Mouse (Mus musculus) spleen, postnatal 36 days (tissue): ENCODE results near the gene Fancc.
A peak's percentile ranks its signal among the peaks of the same experiment; 100 is the strongest.

Experiments used
- DNase-seq, 2 experiments: peaks; one replicate each; pipeline ENCODE4 v3.0.0; 2022; ENCODE audit warnings: low spot score in 2 of 2, mixed read lengths in 1 of 2

Gene Fancc

DNA sequence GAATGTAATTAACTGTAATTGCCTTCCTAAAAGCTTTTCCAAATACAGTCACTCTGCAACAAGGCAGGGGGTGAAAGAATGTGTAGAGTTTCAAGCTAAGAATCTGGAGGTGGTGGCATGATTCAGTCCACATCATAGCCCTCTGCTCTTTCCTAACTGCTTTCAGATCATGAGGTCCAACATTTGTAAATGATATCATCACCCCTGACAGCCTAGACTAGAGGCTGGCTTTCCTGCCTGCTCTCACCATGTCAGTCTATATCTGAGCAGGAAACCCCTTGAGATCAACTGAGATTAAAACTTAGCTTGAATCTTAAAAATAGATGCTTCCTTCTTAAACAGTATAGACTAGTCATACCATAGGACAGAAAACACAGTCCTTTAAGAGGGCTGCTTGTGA, 75.9 kb downstream of the Fancc start:
- no peak for DNase-seq

DNA sequence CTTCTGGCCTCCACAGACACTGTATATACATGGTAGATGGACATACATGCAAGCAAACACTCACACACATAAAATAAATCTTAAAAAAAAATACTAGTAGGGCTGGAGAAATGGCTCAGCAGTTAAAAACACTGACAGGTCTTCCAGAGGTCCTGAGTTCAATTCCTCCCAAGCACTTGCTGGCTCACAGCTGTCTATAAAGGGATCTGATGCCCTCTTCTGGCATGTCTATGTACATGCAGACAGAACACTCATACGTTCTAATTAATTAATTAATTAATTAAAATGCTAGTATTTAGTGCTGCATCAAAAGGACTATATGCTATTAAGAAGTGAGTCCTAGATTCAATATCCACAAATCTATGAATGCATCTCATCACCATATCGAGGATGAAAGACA, 78.9 kb downstream of the Fancc start:
- no peak for DNase-seq

DNA sequence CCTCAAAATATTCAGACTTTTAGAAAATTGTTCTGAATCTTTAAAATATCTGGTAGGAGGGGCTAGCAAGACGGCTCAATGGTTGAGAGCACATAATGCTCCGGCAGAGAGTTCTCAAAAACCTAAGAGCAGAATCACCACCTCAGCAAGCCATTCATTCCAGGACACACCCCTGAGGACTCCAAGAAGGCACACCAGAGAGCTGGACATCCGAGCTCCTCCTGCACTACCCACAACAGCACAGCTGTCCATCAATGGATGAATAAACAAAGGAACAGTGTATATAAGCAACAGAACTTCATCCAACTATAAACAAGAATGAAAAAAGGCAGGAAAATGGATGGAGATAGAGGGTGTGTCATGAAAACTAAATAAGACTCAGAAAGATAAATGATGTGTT, 80.3 kb downstream of the Fancc start:
- DNase-seq: no peak

DNA sequence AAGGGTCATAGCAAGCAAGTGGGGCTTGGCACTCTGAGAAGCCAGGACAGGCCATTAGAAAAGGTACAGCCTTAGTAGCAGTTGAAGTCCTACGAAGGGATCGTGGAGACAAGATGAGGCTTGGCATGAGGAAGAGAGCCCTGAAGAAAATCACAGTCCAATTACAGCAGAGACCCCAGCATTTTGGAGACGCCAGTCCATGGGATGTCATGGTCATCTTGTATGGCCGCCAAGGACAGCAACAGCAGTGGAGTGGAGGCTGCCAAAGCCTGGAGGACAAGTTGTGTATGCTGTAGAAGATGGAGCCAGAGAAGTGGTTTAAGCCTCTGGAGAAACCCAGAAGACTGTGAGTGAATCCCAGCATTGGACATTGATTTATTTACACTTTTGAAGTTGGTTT, 84.4 kb downstream of the Fancc start:
- DNase-seq: no peak

DNA sequence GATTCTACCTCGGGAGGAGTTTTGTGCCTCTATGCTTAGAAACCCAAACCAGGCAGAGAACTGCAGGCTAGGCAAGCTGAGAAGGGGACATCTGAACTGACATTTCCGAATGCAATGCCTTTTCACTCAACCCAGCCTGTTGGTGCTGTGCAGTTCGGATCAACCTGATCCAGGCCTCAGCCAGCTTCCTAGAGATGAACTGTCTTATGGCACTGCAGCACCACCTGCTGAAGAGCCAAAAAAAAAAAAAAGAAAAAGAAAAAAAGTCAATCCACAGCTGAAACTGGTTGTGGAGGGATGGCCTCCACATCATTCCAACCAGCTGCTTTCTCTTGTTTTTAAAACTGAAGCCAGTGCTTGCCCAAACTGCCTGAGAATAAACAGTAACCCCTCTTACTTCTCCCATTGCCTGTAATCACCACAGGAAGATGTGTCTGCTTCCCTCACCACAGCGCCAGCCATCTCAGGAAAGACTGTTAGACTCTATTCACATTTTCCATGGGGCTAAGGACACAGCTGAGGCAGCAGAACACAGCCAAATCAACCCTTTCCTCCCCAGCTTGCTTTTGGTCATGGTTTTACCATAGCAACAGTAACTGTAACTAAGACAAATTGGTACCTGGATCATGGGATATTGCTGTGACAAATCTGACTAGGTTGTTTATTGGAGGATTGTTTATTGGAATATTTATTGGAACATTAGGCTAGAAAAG, 85.6 kb downstream of the Fancc start:
- peak in 1 of 2 experiments; percentile 13 for DNase-seq

DNA sequence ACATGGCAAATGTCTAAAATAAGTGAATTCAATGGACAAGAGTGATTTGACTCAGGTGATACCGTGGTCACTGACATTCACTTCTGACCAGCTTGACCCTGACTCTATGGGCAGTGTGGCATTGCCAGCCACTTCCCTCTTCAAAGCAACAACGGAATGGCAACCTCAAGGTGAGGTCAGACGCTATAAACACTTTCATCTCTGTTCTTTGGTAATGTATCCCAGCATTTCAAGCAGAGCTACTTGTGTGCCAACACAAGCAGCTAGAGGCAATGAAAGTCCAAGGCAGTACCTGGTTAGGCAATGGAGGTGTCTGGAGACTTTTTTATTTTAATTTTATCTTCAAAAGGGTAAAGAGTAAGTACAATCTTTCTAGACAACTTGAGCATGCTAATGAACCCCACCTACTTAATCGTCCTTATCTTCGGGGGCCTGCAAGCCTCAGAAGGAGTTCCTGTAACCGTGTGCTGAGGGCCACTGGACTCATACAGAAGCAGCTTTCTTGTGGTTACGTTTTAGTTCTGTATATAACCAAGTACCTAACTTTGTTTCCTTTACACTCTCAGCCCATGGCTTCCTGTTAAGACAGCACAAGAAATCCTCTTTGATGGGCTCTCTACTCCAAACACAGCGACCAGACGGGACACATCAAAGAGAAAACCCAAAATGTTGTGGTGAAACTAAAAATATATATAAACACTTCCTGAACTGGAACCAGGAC, 86.3 kb downstream of the Fancc start:
- DNase-seq: peak; percentile 17 to 49

DNA sequence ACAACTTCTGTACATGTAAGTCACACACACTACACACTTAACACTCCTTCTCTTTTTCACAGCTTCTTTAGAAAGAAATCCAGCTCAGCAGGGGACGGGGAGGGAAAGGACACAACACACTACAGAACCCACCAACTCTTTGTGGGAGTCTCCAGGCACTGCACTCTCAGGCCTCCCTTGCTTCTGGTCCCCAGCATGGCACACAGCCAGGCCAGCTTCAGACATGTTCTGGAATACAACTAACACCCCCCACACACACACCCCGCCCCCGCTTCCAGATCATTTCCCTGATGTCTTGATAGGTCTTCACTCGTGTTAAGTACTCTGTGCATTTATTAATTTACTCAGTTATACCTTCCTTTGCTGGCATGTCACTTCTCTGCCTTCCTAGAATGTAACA, 91.9 kb downstream of the Fancc start:
- no peak for DNase-seq

DNA sequence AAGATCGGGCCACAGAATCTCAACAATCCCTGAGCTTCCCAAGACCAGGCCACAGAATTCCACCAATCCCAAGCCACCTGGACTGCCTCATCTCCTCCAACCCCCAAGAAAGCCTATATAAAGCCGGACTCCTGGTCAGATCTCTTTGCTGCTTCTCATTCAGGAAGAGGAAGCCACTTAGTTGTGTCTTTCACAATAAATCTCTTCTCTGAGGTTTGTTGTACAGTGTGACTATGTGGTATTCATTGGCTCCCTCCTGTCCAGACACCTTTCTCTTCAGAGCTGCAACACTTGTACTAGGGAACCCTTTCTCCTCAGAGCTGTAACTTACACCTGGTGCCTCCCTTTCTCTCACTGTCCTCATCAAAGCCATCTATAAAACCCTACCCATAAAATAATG, 92.4 kb downstream of the Fancc start:
- DNase-seq: no peak

DNA sequence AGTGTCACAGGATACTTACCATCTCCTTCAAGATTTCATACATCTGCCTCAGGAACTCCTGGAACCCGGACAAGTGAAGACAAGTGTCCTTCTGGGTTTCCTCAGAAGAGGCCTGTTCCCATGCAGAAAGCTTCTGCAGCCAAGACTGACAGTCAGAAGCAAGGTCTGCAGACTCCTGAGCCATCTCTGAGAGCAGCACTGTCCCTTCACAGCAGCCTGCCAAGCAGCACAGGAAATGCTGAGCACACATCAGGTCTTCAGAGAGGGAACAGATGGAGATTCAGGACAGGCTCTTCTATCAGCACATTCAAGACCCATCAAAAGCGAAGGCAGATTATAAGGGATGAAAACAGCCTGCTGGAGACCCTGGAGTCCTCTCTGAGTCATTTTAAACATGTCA, 94.3 kb downstream of the Fancc start:
- no peak for DNase-seq

DNA sequence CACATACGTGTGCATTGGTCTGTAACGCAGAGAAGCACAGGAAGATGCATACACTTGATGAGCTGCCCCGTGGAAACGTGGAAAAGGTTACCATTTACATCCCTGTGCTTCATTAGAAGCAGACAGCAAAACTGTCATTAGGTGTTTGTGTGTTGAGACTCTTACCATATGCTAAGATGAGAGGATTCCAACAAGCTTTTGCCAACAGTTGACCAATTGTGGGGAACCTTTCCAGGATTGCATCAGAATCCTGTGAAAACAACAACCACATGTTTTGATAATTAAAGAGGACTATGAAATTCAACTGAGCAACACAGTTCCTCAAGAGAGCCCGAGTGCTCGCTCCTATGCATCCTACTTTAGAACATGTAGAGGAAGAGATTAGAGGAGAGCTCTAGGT, 97.0 kb downstream of the Fancc start:
- DNase-seq: no peak

DNA sequence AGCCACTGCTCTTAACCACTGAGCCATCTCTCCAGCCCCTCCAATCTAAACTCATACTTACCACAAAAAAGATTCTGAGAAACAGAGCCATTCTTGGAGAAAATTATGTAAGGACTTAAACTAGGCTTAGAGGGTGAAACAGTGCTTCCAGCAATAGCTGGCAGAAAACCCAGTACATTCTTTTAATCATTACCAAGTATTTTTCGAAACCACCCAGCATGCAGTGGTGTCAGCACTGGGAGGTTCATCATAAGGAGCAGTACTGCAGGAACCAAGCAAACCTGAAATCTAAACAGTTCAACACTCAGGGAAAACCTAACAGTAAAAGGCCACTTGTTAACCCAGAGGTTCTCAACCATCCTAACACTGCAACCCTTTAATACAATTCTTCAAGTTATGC, 99.7 kb downstream of the Fancc start:
- no peak for DNase-seq

DNA sequence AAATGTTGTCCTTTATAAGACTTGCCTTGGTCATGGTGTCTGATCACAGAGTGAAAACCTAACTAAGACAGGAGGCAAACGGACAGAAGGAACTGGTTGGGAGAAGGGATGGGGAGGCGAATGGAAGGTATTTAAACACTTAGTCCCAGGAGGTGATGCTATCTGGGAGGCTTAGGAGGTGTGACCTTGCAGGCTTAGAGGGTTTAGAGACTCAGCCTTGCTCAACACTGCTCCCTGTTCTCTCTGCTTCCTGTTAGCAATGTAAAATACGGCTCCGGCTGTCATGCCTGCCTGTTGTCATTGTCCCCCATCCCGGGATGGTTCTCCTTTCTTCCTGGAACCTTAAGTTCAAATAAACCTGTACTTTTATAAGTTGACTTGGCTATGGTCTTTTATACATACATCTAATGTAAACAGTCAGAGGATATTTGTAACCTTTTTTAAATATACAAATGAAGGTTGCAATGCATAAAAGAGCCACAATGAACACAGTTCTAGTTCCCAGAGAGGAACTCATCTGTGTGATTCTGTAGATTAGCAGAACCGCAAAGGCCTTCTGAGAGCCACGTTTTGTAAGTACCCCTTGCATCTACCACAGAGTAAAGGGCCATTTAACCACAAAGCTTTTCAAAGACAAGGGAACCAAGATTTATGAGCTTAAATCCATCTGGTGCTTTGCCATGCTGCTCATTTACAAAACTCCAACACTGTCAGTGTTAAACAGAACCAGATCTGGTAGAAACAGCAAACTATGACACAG, 102.6 kb downstream of the Fancc start:
- no peak for DNase-seq

DNA sequence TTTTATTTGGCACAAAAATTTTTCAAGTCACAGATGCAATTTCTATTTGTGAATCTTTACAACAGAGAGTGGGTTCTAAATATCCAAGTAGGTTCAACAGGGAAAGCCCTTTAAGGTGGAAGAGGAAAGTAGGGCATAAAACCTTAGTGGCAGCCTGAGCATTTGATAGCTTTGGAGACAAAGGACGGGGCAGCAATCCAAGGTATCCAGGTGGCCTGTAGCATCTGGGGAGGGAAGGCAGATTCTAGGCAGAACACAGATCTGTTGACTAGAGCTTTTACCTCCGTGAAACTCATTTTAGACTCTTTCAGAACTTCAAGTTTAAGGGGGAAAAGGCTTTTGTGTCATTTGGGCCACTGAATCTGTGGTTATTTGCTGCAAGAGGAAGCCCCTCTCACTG, 111.8 kb downstream of the Fancc start:
- no peak for DNase-seq

DNA sequence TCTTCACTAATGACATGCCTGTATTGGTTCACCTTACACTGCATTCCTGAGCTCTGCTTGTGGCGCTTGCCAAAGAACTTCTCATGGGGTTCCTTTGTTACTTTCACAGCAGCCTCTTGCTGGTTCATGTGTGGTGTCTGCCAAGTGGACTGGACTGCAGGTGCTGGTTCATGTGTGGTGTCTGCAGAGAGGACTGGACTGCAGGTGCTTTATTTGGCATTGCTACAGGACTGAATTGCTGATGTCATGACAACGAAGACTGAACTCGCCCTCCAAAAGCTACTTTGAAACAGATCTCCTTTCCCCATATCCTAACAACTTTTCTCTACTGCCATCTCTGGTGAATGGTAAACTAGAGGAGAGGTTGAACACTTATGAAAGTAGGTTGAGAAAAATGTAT, 112.3 kb downstream of the Fancc start:
- no peak for DNase-seq

DNA sequence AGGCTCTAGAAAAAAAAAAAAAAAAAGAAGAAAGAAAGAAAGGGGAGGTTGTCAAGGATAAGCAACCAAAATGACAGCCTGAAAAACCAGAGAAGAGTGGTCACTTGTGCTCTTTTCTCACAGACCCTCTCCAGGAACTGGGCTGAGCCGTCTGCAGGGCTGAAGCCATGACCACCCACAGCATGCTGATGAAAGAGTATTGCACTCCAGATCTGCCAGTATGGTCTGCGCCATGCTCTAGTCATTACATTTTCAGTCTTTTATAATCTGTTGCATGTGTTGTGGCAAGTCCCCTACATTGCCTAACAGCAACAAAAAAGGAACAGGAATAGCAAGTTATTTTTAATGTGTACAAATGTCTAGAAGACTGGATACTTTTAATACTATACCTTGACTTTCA, 114.9 kb downstream of the Fancc start:
- DNase-seq: no peak

DNA sequence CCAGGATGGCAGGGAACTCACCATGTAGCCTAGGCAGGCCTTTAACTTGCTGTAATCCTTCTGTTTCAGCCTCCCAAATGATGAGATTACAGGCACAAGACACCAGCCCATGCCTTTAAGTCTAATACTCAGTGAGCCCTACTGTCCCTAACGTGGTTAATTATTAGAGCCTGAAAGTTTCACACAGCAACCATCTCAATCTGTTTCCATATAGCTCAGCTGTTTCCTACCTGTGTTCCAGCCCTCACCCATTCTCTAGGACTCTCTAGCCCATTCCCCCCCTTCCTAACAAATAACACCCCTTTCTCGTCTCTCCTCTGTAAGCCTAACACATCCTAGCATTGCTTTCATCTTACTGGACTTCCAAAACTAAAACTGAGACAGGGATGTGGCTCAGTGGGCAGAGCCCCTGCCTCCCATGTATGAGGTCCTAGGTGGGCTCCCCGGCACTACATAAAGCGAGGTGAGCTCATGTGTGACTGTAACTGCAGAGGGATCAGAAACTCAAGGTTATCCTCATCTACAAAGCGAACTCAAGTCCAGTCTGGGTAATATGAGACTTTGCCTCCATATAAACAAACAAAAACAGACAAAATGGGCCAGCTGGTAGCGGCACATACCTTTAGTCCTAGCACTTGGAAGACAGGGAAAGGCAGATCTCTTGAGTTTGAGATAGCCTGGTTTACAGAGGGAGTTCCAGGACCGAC, 123.5 kb downstream of the Fancc start:
- no peak for DNase-seq

DNA sequence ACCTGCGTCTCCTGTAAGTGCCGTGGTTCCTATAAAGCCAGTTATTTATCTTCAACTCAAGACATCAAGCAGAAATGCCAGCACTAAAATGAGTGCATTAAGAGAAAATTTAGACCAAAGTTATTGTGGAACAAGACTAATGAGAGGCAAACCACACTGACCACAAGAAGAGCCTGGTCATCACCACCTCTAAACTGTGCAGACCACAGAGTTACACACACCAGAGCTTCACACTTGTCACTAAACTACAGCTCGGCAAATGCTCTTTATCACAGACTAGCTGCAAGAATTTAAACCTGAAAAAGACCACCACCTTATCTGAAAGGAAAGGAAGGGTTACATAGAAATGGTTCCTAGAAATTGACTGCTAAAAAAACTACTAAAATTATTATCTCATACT, 135.3 kb downstream of the Fancc start:
- no peak for DNase-seq

DNA sequence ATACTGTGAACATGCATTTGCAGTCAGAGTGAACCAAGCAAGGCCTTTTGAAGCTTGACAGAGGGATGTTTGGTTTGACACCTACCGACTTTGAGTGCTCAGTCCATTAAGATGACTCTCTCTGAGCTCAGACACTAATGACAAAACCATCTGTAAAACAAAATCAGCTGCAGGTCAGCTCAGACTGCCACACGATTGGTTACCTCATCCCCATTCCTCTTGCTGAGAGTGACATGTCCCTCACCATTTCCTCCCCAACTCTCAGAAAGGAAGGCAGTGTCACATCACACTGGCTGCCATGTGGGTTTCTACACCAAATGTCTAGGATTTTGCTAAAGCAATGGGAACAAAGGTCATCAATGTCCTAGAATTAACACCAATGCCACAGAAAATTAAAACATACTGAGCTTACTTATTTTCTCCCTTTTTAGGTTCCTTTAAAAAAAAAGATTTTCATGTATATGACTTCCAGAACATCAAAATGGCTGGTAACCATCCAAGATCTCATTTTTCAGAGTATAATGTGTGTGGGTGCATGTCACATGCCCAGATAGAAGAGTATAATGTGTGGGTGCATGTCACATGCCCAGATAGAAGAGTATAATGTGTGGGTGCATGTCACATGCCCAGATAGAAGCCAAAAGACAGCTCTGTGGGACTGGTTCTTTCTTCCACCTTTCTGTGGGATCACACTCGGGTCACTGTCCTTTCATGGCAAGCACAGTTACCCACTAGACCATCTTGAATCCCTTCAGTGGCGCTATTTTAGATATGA, 136.8 kb downstream of the Fancc start:
- no peak for DNase-seq

DNA sequence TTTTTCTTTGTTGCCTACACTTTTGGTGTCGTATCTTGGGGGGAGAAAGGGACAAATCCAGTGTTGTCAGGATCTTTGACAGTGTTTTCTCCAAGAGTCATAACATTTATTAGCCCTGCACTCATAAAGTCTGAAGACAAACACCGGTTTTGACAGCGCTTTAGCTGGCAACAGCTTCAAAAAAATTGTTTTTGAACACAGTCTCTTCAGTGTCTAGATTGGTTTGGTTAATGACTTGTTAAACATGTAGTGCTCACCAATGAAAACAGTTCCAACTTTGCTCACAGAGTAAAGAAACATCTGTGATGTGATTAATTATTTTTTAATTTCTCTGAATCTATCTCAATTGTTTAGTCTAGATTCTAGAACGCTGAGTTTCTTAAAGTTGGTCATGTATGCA, 137.7 kb downstream of the Fancc start:
- no peak for DNase-seq

DNA sequence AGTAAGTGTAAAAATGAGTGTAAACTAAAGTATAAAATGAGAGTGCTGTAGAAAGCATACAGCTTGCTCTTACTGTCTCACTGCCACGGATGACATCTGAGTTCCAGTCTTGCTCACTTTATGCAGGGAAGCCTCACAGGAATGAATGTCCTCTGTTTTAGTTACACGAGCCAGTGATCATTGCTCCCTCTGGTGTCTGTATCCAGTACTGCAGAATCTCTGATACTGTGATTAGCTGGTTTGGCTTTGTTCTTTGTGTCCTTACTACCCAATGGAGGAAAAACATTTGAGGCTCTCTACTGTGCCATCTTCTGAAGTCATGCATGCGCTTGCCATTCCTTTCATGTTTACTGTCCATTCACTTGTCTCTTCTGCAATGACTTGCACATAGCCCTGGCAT, 140.5 kb downstream of the Fancc start:
- DNase-seq: peak in 1 of 2 experiments; percentile 36

DNA sequence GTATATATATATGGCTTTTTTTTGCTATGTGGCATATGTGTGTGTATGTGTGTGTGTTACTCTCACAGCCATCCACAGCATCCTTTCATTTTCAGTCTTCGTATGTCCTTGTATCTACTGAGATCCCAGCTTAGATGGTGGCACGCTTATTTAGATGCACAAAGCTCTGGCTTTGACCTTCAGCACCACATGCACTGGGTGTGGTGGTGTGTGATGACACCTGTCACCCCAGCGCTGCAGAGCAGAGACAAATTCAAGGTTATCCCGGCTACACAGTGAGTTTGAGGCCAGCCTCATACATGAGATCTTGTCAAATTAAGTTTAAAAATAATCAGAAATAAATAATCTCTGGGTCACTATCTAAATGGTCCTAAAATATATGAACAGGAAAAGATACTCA, 141.0 kb downstream of the Fancc start:
- DNase-seq: no peak
